Mouse (Mus musculus) ES-E14 (cell line): ENCODE measurements around the gene Cryba1.

Experiments used
- CHD2 ChIP-seq: IDR thresholded peaks from 2 replicates; pipeline ENCODE4 v1.6.1; 2014; ENCODE audit warnings: mild to moderate bottlenecking, low read depth, low read length, inconsistent platforms
- HCFC1 ChIP-seq: IDR thresholded peaks from 2 replicates; pipeline ENCODE4 v1.6.1; 2012; ENCODE audit warnings: low read length, inconsistent platforms, borderline replicate concordance; ENCODE audit not compliant: insufficient read depth
- MAFK ChIP-seq: IDR thresholded peaks from 2 replicates; pipeline ENCODE4 v1.6.1; 2014; ENCODE audit warnings: mild to moderate bottlenecking, low read depth, low read length, inconsistent platforms; ENCODE audit not compliant: insufficient read depth
- ZC3H11A ChIP-seq: IDR thresholded peaks from 2 replicates; pipeline ENCODE4 v1.6.1; 2012; ENCODE audit warnings: low read depth, mild to moderate bottlenecking, inconsistent platforms, low read length, borderline replicate concordance
- ZNF384 ChIP-seq: IDR thresholded peaks from 2 replicates; pipeline ENCODE4 v1.6.1; 2012; ENCODE audit warnings: low read depth, low read length, inconsistent platforms

- no peak for TF ChIP-seq CHD2
- no peak for TF ChIP-seq ZNF384
- no peak for TF ChIP-seq MAFK
- no peak for TF ChIP-seq HCFC1
- TF ChIP-seq ZC3H11A: no peak
Observed at GRCm38 (mm10) chr11:77753469-77753868, 28.4 kb upstream of the Cryba1 start.
